Mouse (Mus musculus) layer of hippocampus, postnatal 14 days (tissue): ENCODE data around the gene 2310009B15Rik. TPM values are rescaled to one million over a fixed set of nuclear protein-coding genes. Genes with fewer than 3 reads are reported as not detected.

Experiments
- DNase-seq, 2 experiments: peaks; one replicate each; pipeline ENCODE4 v3.0.0; 2021 to 2022; ENCODE audit warnings: low spot score in 2 of 2, mixed read lengths in 1 of 2
- long read RNA-seq, 2 experiments: library from polyadenylated mRNA; stranded (forward); transcript quantifications; one replicate each; pipeline ENCODE4 v2.0.0; 2021
- total RNA-seq, 2 experiments: library from RNA; stranded (reverse); gene quantifications; 2 replicates each; pipeline ENCODE4 v1.2.3; 2021

Gene 2310009B15Rik
- 10 to 100 TPM; 19.9 to 24.3 TPM for total RNA-seq
- long read RNA-seq, experiment 1, transcript 2310009B15Rik-201 (3 exons, 565 nt): major isoform, 7 of 14 reads
- long read RNA-seq, experiment 1, partial matches to known transcripts: 0 of 14 reads
- long read RNA-seq, experiment 1, other reads (novel, unspliced or antisense): 6 of 14 reads
- long read RNA-seq, experiment 2, transcript 2310009B15Rik-201 (3 exons, 565 nt): major isoform, 11 of 30 reads
- long read RNA-seq, experiment 2, partial matches to known transcripts: 0 of 30 reads
- long read RNA-seq, experiment 2, other reads (novel, unspliced or antisense): 11 of 30 reads

DNA sequence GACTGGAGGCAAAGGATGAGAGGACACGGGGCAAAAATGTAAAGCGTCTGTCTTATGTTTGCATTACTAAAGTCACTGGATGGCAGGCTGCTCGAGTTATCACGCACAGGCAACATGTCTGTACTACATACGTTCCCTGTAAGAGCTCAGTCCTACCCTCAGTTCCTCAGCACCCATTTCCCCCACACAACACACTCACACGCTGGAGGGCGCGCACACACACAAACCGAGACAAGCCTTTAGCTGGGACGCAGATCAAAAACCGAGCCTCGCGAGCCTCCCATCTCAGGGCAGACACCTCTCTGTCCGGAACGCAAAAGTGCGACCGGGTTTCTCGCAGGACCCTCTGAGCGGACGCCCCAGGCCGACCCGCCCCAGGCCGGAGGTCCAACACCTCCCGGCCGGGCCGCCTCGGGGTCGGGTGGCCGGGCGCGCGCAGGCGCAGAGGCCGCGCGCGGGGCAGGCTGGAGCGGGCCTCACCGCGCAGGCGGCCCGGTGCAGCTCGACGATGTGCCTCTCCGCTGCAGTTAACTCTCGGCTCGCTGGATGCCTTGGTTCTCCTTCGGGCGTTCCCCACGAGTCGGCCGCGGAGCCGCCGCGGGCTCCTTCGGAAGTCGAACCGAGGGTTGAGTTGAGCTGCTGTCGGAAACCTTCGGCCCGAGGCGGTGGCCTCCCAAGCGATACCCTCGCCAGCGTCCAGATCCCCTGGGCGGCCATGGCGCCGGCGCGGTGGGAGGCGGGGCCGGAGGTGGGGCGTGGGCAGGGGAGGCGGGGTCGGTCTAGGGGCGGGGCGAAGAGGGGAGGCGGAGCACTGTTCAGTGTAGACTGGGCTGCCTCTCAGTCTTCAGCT, at the start of gene 2310009B15Rik:
Gene 2310009B15Rik, minus strand, starts transcription at position 752 of the 850 bp plus-strand sequence.
- peak; percentile 83 to 89 for DNase-seq

DNA sequence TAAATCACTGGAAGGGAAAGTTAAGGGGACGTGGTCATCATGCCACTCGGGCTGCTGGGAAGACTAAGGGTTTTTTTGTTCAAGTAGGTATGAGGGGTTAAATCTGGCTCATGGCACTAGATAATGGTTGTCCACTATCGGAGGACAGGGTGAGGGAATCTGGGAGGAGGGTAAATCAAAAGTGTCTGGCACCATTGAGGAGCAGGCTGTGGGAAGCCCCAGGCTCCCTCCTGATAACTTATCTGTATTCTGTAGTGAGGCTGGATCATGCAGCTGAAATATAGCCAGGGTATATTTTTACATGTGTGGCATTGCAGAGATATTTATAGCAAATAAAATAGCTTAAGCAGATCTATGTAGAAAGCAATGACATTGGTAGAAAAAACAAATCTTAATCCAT, 49.6 kb upstream of the 2310009B15Rik start:
- no peak for DNase-seq

DNA sequence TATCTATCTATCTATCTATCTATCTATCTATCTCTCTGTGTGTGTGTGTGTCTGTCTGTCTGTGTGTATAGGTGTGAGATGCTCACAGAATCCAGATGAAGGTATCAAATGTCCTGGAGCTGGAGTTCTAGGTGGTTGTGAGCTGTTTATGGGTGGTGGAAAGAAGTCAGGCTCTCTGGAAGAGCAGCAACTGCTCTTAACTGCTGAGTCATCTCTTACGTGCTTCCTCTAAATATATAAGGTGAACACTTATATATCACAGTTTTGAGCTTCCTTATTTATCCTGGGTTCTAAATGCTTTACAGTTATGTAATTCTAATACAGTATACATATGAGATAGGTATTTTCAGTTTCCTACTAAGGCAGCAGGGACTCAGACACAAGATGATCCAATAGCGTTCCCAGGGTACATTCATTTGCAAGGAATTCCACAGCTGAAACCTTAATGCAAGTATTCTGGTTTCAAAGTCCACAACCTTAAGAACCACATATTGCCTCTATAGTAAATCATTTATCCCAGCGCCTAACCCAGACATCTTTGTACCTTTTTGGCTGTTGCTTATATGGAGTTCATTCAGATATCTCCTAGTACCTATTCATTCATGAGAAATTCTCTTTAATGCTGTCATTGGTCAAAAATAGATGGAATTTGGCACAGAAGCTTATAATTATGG, 48.6 kb upstream of the 2310009B15Rik start:
- no peak for DNase-seq

DNA sequence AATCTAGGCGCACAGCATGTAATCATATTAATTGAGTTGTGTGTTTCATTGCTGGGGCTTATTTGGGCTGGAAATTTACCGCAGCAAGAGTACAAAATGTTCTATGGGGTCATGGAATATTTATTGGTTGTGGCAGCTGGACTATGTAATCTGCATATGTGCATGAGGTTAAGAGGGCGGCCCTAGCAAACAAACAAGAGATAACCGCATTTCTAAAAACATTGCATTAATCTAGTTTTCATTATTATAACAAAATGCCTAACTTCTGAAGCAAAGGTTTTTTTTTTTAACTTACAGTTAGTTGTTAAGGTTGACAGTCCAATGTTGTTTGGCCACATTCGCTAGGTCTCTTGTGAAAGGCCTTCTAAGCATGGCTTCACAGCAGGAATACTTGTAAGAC, 47.2 kb upstream of the 2310009B15Rik start:
- no peak for DNase-seq

DNA sequence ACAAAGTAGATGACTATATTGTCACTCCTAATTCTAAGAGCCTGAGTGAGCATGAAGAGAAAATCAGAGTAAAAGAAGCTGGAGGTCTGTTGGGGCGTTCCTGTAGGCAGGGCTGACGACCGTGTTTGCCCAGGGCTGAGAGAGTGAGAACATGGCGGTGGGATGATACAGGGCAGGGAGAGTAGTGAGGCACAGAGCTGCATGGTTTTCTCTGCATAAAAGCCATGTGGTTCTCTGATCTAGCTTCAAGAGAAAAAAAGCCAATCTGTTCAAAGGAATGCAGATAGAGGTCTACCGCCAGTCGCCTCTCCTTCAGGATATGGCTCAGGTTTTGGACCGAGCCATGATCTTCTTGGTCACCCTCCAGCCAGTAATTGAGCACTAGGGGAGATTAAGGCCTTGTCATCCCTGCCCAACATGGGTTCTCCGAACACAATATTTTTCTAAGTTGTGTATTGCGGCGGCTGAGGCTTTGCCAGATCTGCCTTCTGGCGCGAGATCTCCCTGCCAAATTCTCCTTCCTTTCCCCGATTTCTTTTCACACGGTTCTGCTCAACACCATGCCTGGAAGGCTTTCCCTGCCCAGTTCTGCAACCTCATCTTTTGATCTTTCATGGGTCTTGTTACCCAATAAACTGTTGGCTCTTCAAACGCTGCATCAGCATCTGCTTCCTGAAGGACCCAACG, 44.9 kb upstream of the 2310009B15Rik start:
- DNase-seq: peak; percentile 79 to 81

DNA sequence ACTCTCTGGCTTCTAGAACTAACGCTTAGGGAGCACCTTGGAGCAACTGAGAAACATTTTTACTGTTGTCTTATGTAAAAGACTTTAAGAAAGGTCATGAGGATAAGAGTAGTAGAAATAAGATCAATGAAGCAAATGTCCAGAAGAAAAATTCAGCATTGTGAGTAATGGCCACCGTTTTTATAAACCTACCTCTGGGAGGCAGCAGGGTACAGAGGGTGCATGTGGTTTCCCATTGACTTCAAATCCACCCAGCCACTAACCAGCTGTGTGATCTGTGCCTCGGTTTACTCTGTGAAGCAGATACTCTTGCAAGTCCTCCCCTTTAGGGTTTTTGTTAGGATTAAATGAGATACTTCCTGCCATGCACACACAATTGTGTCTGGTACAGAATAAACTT, 39.4 kb upstream of the 2310009B15Rik start:
- no peak for DNase-seq

DNA sequence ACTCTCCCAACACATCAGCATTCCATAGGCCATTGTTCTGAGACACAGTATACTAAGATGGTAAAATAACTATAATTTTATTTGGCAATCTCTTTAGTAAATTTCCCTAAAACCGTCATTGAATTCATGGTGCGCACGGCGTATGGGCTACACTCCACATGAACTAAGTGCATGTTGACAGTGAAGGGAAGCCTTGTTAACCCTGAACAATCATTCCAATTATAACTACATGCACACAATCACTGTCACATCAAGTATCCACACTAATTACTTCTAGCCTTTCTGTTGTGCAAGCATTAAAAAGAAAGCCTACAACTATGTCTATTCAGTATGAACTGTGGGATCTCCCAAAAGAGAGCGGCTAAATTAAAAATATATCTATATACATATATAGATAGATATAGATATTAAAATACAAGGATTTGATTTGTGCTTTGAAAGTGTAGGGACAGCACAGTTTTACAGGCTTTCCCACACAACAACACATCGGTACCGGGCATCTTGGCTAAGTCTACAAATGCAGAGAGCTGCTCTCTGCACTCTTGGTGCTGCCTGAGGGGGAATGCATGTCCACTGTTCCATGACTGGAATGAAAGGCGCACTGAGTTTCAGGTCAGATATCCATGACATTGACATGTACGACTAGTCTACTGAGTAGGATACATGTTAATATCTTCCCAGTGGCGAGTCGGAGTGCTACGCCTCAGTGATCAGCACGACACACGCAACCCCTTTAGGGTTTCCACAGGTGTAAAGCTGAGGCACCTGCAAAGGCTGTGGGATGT, 21.0 kb upstream of the 2310009B15Rik start:
- no peak for DNase-seq

DNA sequence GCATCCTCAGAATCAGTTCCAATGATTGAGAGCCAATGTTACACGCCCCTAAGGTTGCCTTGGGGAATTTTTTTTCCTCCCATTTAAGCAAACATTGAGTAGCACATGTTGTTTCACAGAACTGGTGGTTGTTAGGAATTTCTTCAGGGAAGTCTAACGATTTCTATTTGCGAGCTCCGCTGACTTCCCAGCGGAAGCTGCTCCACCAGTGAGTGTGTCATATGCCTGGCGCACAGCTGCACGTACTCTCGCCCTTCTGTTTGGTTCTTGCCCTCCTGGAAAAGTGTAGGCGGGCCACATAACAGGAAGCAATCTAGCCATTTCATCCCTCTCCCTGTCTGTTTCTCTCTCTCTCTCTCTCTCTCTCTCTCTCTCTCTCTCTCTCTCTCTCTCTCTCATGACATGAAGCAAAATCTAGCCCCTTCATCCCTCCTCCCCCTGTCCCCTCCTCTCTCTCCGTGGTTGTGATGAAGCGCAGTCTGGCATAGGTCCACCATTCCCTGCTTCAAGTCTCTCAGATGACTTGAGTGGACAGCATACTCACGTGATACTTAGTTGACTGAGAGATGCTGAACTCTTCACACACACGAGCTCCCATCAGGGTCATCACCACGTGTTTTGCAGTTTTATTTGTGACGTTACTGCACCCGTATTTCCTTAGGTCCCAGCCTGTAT, 19.9 kb upstream of the 2310009B15Rik start:
- DNase-seq: peak in 1 of 2 experiments; percentile 15

DNA sequence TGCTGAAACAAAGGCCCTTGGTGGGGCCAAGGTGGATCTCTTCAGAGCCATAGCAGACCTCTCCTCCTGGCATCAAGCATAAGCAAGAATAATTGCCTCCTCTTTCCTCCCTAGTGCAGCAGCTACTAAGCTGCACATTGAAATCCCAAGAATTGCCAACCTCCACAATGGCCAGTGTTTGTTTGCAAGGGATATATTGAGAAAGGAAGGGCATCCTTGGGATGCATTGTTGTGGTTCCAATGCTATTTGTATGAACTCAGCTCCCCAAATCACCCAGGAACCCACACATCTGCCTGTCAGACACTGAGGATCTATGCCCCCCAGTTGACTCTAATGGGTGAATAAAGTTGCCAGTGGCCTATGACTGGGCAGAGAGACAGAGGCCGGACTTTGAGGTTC, 5.8 kb downstream of the 2310009B15Rik start:
- DNase-seq: no peak

DNA sequence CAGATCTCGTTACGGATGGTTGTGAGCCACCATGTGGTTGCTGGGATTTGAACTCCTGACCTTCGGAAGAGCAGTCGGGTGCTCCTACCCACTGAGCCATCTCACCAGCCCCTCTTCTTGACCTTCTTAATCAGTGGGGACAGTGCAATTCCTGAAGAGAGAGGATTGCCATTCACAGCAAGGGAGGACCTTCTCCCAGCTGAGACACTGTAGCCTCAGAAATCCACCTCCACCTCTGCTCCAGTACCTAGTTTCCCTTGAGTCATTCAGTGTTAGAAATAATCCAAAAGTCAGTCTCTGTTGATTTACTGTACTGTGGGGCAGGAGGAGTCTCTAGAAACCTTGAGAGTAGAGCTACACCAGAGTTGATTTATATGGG, 6.5 kb downstream of the 2310009B15Rik start:
- no peak for DNase-seq

DNA sequence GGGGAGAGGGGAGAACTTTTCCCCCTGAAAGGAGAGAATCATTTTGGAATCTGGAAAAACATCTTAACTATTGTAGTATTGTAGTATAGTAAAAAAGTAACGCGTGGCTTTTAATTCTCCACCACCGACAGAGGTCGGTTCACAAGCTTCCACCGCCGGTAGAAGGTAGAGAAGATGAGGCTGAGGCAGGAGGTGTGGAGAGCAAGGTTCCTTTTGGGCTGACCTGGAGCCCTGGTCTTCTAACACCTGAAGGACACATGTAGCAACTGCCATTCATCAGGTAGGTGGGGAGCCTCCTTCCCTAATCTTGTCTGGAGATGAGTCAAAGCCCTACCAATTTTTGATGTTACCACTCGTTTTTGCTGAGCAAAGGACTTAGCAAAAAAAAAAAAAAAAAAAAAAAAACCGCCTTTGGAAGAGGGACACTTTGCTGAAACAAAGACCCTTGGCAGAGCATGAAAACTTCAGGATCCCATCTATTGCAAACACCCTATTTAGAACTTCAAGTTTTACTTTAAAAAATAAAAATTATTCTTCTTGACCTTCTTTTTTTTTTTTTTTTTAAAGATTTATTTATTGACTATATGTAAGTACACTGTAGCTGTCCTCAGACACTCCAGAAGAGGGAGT, 7.0 kb downstream of the 2310009B15Rik start:
- no peak for DNase-seq

DNA sequence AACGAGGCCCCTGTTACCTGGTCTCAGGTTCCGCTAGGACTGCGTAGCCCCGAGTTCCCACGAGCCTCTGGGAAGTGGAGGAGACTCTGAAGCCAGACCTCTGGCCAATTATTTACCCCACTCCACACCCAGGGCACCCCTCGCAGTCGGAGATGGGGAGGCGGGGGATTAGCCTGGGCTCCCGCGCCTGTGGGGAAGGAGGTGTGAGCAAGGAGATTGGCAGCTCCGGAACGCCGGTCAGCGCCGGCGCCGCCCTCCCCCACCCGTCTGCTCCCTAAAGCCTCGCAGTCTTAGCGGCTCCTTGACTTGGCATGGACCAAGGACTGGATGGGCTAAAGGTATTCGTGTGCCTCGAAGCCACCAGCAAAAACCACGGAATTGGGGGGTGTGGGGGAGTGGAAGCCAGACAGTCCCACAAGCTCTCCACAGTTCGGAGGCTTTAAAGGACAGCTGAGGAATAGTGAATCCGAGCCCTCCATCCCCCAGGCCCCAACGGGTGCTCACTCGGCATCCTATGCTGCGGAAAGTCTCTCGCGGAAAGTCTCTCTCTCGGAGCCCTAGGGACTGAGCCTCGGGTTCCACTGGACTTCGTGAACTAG, 8.0 kb downstream of the 2310009B15Rik start, which contains the start of gene Lhx9:
Gene Lhx9, minus strand, starts transcription at position 67 of the 599 bp plus-strand sequence.
- DNase-seq: no peak

DNA sequence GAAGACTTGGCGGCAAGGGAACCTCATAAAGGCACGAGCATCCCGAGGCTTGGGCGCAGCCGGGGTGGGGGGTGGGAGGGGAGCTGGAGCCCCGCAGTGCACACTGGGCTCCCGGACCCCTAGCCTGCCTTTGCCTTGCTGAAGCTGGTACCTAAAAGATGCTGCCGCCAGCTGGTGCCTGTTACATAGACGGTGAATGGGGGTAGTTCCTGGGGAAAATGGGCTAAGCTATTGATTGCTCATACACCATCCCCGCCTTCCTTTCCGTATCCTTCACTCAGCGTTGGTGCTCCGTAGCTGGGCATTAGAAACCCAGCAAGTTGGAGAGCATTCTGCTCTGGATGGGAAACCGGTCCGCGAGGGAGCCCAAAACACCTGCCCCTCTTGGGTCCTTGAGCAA, 8.6 kb downstream of the 2310009B15Rik start:
- DNase-seq: no peak

DNA sequence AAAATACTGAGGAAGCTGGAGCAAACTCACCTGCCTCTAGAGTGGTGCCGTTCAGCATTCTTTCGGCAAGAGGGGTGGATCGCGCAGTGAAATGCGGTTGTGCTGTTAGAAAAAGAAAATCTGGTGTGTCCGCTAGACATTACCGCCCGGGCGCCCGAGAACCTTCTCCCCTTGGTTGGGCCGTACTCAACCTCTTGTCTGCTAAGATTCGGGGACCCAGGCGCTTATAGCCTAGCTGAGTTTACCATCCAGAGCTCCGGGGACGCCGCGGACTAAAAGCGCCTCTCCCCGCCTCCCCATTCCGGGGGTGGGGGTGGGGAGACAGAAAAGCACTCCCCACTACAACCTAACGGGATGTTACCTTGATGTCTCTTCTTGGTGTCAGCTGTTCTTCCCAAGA, 9.5 kb downstream of the 2310009B15Rik start:
- no peak for DNase-seq

DNA sequence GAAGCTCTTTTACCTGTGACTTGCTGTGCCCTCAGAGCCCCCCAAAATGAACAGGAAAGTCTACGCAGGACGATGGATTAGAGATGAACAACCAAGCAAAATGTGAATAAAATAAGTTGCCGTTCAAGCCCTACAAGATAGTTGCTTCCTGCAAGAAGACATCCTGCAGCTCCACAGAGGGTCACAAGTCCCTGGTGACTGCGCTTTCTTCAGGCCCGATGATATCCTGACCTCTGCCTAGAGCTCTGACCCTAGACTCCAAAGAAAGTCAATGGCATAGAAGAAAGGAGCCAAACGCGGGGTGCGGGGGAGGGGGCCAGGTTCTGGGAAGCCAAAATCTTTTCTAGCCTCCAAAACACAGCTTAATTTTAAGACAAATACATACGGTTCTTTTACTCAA, 10.1 kb downstream of the 2310009B15Rik start:
- DNase-seq: no peak

DNA sequence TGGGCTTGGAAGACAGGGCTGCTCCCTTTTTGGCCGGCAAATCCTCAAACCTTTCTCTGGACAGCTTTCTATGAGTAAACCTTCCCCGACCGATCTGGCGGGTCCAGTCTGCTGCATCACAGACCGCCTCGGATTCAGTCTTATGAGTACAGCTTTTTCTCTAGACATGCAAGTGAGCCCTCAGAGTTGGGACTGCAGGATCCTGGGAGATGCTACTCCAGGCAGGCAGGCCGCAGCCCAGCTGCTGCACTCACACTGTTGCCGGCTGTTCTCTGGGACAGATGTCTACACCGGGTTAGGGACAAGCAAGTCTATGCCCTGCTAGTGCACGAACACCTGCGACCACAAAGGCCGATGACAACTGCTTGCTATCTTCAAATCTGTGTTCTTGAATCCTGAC, 10.5 kb downstream of the 2310009B15Rik start:
- DNase-seq: no peak

DNA sequence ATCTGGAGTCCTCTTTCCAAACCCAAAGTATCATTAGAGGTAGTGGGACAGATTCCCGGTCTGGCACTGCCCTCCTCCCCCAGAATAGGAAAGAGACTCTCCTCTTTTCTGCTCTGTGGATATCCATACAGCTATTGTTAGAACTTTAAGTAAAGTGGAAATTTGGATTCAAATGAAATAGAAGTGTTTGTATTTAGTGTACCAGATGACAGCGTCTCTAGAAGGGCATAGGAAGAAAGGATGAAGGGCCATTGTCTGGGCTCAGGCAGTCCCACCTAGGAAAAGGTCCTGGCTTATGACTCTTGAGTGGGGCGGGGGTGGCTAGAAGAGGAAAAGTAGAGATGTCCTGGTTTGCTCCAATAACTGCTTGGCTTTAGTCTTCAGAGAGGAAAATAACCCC, 11.2 kb downstream of the 2310009B15Rik start:
- no peak for DNase-seq

DNA sequence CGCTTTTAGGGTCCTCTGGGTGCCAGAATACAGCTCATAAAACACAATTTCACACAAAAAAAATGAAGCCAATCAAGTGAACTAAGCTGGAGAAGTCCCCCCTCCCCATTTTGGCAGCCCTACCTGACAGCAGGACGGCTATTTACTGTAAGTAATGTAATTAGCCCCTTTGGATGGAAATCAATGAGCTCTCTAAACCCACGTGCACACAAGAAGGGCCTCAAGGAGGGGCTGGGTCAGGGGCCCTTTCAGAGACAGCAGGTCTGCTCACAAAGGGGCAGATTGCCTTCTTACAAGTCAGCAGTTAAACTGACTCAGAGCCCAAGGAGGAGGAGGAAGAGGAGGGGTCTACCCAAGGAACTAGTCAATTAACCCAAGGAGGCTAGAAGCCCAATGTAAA, 12.5 kb downstream of the 2310009B15Rik start:
- DNase-seq: no peak
